Mouse (Mus musculus) heart, postnatal 0 days (tissue): ENCODE measurements around the gene Tead3. TPM values are rescaled to one million over a fixed set of nuclear protein-coding genes. Genes with fewer than 3 reads are reported as not detected.
"Not testable (repeated sequence)": the region's sequence is repeated elsewhere in the genome, so short reads cannot be mapped to it uniquely, and the experiment has no call there.

ENCODE experiments used
- ATAC-seq: fragments of 200-750 bp; cut with Nextera tagmentation; 2 replicates; pipeline ENCODE4 v1.8.0; 2017; ENCODE audit warnings: low read depth, moderate number of reproducible peaks, moderate library complexity; ENCODE audit not compliant: insufficient read depth
- DNase-seq: peaks from one replicate; pipeline ENCODE4 v3.0.0-alpha.2; 2016; ENCODE audit warnings: low spot score
- H3K27ac ChIP-seq: fragments of 300-500 bp; sonication (generic); 2 replicates; pipeline ENCODE4 v1.5.1; 2014; ENCODE audit warnings: low read depth, mild to moderate bottlenecking
- H3K27me3 ChIP-seq: fragments of 300-500 bp; sonication (generic); 2 replicates; pipeline ENCODE4 v1.6.1; 2014; ENCODE audit warnings: low read length, mixed read lengths; ENCODE audit not compliant: control insufficient read depth, insufficient read depth
- H3K36me3 ChIP-seq: fragments of 300-500 bp; sonication (generic); replicated peaks from 2 replicates; pipeline ENCODE4 v1.6.1; 2014; ENCODE audit warnings: low read length, mixed read lengths; ENCODE audit not compliant: control insufficient read depth, insufficient read depth
- H3K4me1 ChIP-seq: fragments of 300-500 bp; sonication (generic); 2 replicates; pipeline ENCODE4 v1.6.1; 2014; ENCODE audit warnings: antibody characterized with exemption; ENCODE audit not compliant: control insufficient read depth, insufficient read depth
- H3K4me2 ChIP-seq: fragments of 300-500 bp; sonication (generic); 2 replicates; pipeline ENCODE4 v1.6.1; 2014; ENCODE audit warnings: low read depth, mild to moderate bottlenecking, low read length, moderate library complexity
- H3K4me3 ChIP-seq: fragments of 300-500 bp; sonication (generic); 2 replicates; pipeline ENCODE4 v1.5.1; 2014; ENCODE audit warnings: low read depth, low read length
- H3K9ac ChIP-seq: fragments of 300-500 bp; sonication (generic); replicated peaks from 2 replicates; pipeline ENCODE4 v1.6.1; 2014; ENCODE audit warnings: low read depth, low read length, mixed read lengths
- H3K9me3 ChIP-seq: fragments of 300-500 bp; sonication (generic); replicated peaks from 2 replicates; pipeline ENCODE4 v1.6.1; 2016; ENCODE audit warnings: low read length; ENCODE audit not compliant: control insufficient read depth
- CTCF ChIP-seq: IDR thresholded peaks from 2 replicates; pipeline ENCODE4 v1.5.1; 2016; ENCODE audit warnings: antibody characterized with exemption, control low read depth, low read depth
- EP300 ChIP-seq: IDR thresholded peaks from 2 replicates; pipeline ENCODE4 v1.6.1; 2016; ENCODE audit warnings: antibody characterized with exemption, low read depth
- WGBS: fragments of 180-500 bp; shearing (Covaris S2); extraction: QIAGEN DNeasy Blood & Tissue Kit; methylation state at CpG from one replicate; pipeline ENCODE4 v1.1.7; 2014; 5-methylcytosine and 5-hydroxymethylcytosine counted together
- polyA plus RNA-seq: library from polyadenylated mRNA; unstranded; fragments of >200 nt; fragmentation: Nextera tagmentation; extraction: Ambion mirVana; gene quantifications from 2 replicates; pipeline ENCODE4 v1.2.1, GENCODE M21; 2015
- total RNA-seq: library from RNA; depleted of rRNA; stranded (reverse); fragments of >200 nt; gene quantifications from 2 replicates; pipeline ENCODE4 v1.2.3, GENCODE M21; 2014; ENCODE audit warnings: low replicate concordance

The Tead3 gene
- total and polyA plus RNA-seq, 2 experiments from 2014 or later: 3.2 to 13.1 TPM

DNA sequence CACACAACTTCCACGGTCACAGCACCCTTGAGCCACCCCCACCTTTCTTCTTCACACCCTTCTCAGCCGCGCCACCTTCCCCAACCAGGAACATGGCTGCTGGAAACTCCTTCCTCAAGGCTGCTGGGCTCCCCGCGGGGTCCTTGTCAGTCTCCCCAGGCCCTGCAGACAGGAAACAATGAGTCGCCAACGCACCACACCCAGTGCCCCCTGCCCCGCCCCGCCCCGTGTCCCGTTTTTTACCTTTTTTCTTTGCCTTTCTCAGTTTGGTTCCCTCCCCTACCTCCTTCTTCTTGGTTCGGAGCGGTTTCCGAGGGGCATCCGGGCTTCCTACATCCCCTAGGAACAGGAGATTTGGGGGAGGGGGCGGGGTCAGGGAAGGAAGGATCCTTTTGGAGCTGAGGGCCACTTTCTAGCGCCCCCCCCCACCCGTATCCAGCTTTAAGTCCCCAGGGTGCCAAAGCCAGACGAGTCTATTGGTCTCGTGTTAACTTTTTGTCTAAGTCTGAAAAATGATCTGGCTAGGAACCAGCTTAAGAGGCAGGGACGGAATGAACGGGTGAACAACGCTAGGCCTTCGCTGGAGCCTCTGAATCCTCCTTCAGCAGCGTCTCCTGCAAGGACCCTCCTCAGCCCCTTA lies 12.2 kb upstream of the Tead3 start:
- Histone ChIP-seq H3K4me2 (peak overlapping the region; percentile 58), H3K27ac (0 out of 2 replicates have a peak overlapping the region, but pooled peaks have one; percentile 1), H3K4me3 (peak overlapping the region; percentile 33), H3K36me3 (no peaks in the 10 kb centered on the region), H3K9me3 (no peaks in the 10 kb centered on the region), H3K4me1 (peaks cover 11% of the 10 kb centered on the region; the same call in 1 of the 2 replicates), H3K9ac (0 out of 2 replicates have a peak overlapping the region, but pooled peaks have one; percentile 25), H3K27me3 (peaks cover 72% of the 10 kb centered on the region)
- ATAC-seq (no peak), DNase-seq (no peak)
- 3% methylated on average over 25 of the region's 25 CpGs for whole genome bisulfite sequencing
- TF ChIP-seq CTCF: no peak
- no peak for TF ChIP-seq EP300

DNA sequence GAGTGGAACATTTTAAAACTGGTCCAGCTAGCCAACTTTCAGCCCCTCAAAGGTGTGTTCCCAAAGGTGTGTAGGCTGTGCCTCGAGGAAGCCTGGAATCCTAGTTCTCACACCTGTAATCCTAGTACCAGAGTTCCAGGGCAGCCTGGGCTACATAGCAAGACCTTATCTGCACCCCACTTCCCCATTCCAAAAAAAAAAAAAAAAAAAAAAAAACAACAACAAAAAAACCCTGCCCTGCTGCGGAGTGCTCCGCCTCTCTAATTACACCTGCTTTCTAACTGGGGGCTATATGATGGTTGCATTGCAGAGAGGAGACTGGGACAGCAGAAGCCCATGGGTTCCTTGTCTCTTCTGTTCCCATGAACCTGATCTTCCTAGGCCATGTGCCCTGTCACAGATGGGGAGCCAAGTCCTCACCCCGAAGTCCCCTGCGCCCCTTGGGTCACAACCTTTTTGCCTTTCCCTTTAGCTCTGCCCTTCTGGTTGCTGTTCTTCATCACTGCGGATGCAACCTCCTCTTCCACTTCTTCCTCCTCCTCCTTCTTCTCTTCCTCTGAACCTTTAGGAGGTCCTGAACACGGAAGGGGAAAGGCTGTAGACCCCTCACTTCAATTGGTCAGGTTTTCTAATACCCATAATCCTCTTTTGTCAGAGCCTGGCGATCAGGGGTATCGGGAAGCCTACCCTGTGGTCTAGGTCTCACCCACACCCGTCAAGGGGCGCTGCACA lies 11.5 kb upstream of the Tead3 start:
- Histone ChIP-seq H3K4me3 (peak overlapping the region; percentile 33), H3K9ac (0 out of 2 replicates have a peak overlapping the region, but pooled peaks have one; percentile 25), H3K4me1 (peaks cover 11% of the 10 kb centered on the region; the same call in 1 of the 2 replicates), H3K36me3 (no peaks in the 10 kb centered on the region), H3K9me3 (no peaks in the 10 kb centered on the region), H3K27me3 (peaks cover 76% of the 10 kb centered on the region), H3K27ac (no peak overlapping the region), H3K4me2 (peak overlapping the region; percentile 58)
- ATAC-seq: no peak
- 40% methylated on average over 11 of the region's 11 CpGs for WGBS
- no peak for DNase-seq
- TF ChIP-seq EP300: no peak
- no peak for TF ChIP-seq CTCF

GRCm38 (mm10) chr17:28360531-28361277 lies 10.1 kb upstream of the Tead3 start:
- H3K27ac ChIP-seq: no peak overlapping the region

GRCm38 (mm10) chr17:28358576-28359261 lies 8.1 kb upstream of the Tead3 start:
- H3K27me3 ChIP-seq: peaks cover 71% of the 10 kb centered on the region
- H3K4me2 ChIP-seq: not testable (repeated sequence)

More at GRCm38 (mm10) chr17:28360531-28361277, 10.1 kb upstream of the Tead3 start:
- DNase-seq (no peak), ATAC-seq (no peak)
- H3K4me1 ChIP-seq: peaks cover 16% of the 10 kb centered on the region; the same call in 1 of the 2 replicates
- peaks cover 82% of the 10 kb centered on the region for H3K27me3 ChIP-seq
- no peaks in the 10 kb centered on the region for H3K36me3 ChIP-seq
- TF ChIP-seq CTCF (no peak), EP300 (no peak)
- H3K9ac ChIP-seq: no peak overlapping the region
- WGBS: 76% methylated on average over 9 of the region's 9 CpGs
- no peaks in the 10 kb centered on the region for H3K9me3 ChIP-seq
- H3K4me3 ChIP-seq: no peak overlapping the region
- H3K4me2 ChIP-seq: no peak overlapping the region

DNA sequence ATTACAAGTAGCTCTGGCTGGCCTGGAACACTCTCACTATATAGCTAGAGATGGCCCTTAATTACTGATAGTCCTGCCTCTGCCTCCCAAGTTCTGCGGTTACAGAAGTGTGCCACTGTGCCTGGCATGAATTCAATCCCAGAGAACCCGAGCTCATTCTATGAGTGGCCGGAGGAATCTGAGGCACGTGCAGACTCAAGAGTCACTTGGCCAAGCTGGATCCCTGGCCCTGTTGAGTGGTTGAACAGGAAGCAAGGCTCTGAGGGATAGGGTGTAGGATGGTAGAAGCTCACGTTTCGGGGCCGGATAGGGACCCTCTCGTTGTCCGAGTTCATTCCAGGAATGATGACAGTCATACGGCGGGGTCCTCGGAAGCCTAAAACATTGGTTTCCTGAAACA lies 5.3 kb upstream of the Tead3 start:
- TF ChIP-seq CTCF (no peak), EP300 (no peak)
- Histone ChIP-seq H3K27ac (no peak overlapping the region), H3K27me3 (peaks cover 72% of the 10 kb centered on the region), H3K9me3 (no peaks in the 10 kb centered on the region), H3K4me1 (peaks cover 12% of the 10 kb centered on the region; the same call in 1 of the 2 replicates), H3K4me3 (no peak overlapping the region), H3K4me2 (no peak overlapping the region), H3K36me3 (no peaks in the 10 kb centered on the region), H3K9ac (no peak overlapping the region)
- ATAC-seq (peak; percentile 45; the same call in 1 of the 2 replicates), DNase-seq (peak; percentile 72)
- 61% methylated on average over 12 of the region's 12 CpGs for WGBS

More at GRCm38 (mm10) chr17:28358576-28359261, 8.1 kb upstream of the Tead3 start:
- not testable (repeated sequence) for H3K9ac ChIP-seq, H3K36me3 ChIP-seq, H3K9me3 ChIP-seq, DNase-seq, H3K4me3 ChIP-seq, H3K27ac ChIP-seq, ATAC-seq
- H3K4me1 ChIP-seq: 0 out of 2 replicates have a peak, but pooled peaks cover 11% of the 10 kb centered on the region
- 24% methylated on average over 22 of the region's 24 CpGs for WGBS
